Mouse (Mus musculus) bone marrow, adult 2 months (tissue): ENCODE results near the gene Magel2.

Experiments used
- CTCF ChIP-seq: fragments of 200-500 bp; IDR thresholded peaks from 2 replicates; pipeline ENCODE4 v1.5.1; 2011; ENCODE audit warnings: low read length, control low read depth; ENCODE audit not compliant: control insufficient read depth, insufficient read depth
- POLR2A ChIP-seq: fragments of 200-500 bp; IDR thresholded peaks from 2 replicates; pipeline ENCODE4 v1.6.1; 2011; ENCODE audit warnings: low read depth, mild to moderate bottlenecking, control low read depth, low read length, borderline replicate concordance; ENCODE audit not compliant: control insufficient read depth

DNA sequence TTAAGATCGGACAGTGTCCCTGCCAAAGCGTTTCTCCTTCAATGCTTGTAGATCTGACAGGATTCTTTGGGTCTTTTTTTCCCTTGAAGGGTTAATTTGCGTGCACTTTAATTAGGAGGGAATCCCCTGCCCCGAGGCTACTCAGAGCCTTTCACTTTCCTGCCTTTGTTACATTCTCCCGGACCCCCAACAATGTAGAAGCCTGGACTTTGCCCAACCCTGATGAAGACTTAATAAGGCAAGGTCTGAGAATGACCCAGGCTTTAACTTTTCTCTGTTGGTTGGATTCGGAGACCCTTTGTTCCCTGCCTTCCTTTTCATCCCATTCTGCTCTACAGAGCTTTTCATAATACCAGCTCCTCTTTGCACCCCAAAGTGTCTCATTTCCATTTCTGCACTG is 43.8 kb downstream of the Magel2 start:
- no peak for TF ChIP-seq CTCF
- TF ChIP-seq POLR2A, result no peak
